Mouse (Mus musculus): Measurements from ENCODE around the gene Pdik1l.
"Not testable (repeated sequence)": the region's sequence is repeated elsewhere in the genome, so short reads cannot be mapped to it uniquely, and the experiment has no call there.

Pdik1l gene

GRCm38 (mm10) chr4:134298626-134299497, 11.2 kb upstream of the Pdik1l start:
- 0 out of 2 replicates have a peak, but pooled peaks have one; percentile 50 for ATAC-seq (ENCODE audit: low TSS enrichment)

DNA sequence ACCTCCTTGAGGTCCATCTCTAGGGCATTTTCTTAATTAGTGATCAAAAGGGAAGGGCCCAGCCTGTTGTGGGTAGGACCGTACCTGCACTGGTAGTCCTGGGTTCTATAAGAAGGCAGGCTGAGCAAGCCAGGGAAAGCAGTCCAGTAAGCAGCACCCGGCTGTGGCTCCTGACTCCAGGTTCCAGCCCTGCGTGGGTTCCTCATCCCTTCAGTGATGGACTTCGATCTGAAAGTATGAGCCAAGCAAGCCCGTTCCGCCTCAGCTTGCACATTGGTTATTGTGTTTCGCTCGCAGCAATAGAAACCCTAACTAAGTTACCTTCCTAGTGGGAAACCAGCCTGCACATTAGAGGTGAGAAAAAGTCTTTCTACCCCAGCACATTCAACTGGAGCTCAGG, 9.7 kb upstream of the Pdik1l start:
- no peak for ATAC-seq (ENCODE audit: low TSS enrichment)

GRCm38 (mm10) chr4:134296523-134296922, 8.8 kb upstream of the Pdik1l start:
- ATAC-seq (ENCODE audit: low TSS enrichment): no peak

DNA sequence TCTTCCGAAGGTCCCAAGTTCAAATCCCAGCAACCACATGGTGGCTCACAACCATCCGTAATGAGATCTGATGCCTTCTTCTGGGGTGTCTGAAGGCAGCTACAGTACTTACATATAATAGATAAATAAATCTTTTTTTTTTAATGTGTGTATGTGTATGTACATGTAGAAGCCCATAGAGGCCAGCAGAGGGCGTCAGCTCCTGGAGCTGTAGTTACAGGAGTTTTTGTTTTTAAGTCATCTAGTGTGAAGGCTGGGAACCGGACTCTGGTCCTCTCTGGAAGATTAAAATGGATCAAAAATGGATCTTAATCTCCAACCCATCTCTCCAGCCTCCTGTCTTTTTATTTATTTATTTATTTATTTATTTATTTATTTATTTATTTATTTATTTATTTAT, 8.4 kb upstream of the Pdik1l start:
- ATAC-seq (ENCODE audit: low TSS enrichment): not testable (repeated sequence)

- ATAC-seq (ENCODE audit: low TSS enrichment): no peak
Measured at GRCm38 (mm10) chr4:134293692-134294163, 6.0 kb upstream of the Pdik1l start.

GRCm38 (mm10) chr4:134293061-134293691, 5.5 kb upstream of the Pdik1l start:
- no peak for ATAC-seq (ENCODE audit: low TSS enrichment)

DNA sequence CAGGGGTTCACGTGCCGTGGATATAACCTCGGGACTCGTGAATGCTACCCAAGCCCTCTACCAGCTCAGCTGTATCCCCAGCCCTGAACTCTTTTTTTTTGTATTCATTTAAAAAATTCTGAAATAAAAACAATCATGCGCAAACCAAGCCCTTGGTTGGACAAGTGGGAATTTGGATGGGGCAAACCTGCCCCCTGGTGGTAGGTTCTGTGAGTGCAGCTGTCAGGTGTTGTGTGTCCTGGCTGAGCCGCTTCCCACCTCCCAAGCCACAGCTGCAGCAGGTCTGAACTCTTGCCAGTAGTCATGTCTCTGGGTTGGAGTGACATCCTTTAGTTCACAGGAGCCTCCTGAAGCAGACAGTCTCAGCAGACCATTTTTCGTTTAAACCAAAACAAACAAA, 4.4 kb upstream of the Pdik1l start:
- no peak for ATAC-seq (ENCODE audit: low TSS enrichment)

- no peak for ATAC-seq (ENCODE audit: low TSS enrichment)
Measured at GRCm38 (mm10) chr4:134288397-134289256, 932 bp upstream of the Pdik1l start.

- peak; percentile 92 for ATAC-seq (ENCODE audit: low TSS enrichment)
Measured at GRCm38 (mm10) chr4:134287168-134287564, 529 bp downstream of the Pdik1l start.

DNA sequence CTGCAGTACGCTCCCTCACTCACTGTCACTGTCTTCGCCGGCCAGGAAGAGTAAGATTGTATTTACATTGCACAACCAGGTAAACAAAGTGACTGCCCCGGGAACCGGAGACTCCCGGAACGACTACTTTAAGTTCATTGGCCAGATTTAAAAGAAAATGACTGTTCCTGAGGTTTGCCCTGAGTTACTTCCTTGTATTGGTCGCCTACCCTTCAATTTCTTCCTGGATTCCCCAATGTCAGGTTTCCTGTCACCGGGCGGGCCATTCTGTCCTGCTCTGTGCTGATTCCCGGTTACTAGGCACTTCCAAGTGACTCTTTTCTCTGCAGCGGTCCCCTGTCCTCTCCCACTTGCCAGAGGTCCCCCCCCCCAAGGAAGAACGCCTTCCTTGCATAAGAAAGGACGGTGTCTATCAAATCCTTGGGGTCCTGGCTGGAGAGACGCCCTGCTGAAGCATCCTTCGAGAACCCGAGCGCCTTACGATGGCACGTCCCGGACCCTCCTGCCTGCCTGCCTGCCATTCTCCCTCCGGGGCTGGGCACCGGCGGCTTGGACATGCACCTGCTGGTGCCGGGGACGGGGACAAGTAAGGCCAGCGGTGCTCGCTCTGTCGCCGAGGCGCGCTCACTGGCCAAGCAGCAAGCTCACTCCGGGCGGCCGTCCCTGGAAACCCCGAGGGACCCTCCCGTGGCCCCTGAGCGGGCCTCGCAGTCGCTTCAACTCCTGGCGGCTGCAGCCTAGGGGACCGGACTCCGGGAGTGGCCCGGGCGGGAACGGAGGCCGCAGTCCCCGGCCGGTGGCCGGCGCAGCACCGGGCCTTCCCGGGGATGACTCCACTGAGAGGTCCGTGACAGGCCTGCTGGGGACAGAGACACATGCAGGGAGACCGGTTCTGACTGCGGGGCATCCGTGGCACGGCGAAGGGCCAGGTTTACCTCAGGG, 1.2 kb downstream of the Pdik1l start:
- peak; percentile 41; the same call in 1 of the 2 replicates for ATAC-seq (ENCODE audit: low TSS enrichment)

DNA sequence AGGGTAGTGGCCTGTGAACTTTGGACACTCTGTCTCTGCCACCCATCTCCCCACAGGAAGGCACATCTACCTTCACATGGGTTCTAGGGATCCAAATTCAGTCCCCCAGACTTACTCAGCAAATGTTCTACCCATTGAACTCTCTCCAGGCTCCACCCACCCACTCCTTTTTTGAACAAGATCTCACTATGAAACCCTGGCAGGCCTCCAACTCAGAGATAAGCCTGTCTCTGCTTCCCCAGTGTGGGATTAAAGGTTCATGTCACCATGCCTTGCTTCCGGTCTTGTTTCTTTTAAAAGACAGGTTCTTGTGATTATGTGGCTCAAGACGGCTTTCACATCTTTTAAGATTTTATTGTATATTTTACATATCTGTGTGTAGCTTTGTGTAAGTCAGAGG, 2.8 kb downstream of the Pdik1l start:
- ATAC-seq (ENCODE audit: low TSS enrichment): no peak

DNA sequence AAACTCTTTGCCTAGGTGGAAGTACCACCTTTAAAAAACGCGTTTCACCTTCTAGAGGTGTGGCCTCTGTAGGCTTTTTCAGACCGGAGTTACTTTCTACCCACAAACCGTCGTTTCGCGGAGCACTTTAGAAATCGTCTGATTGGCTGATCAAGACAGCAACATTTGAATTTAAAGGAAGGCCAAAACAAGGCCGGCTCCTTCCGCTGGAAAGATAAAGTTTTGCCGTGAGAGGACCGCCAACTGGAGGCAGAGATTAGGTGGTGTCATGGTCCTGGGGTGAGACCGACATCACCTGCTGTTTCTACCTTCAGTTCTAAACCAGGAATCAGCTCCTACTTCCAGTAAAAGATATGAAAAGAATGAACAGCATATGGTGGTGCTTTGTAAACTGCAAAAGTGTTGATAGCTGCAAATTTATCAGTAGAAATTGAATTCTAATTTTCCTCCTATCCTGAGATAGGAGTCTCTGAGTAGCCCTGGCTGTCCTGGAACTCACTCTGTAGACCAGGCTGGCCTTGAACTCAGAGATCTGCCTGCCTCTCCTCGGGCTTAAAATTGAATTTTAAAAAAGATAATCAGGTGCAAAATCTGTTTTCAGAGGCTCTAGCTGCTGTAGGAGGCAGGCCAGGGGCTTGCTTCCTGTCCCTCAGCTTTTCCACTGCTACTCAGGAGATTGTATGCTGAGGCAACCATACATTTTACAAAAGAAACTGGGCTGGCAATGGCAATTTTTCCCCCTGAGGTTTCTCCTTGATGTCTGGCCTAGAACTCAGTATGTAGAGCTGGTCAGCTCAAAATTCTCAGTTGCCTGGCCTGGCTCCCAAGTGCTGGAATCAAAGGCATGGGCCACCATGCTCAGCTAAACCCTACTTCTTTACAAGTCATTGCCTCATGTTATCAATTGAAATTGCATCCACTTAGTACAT, 14.0 kb downstream of the Pdik1l start:
- ATAC-seq (ENCODE audit: low TSS enrichment): no peak

DNA sequence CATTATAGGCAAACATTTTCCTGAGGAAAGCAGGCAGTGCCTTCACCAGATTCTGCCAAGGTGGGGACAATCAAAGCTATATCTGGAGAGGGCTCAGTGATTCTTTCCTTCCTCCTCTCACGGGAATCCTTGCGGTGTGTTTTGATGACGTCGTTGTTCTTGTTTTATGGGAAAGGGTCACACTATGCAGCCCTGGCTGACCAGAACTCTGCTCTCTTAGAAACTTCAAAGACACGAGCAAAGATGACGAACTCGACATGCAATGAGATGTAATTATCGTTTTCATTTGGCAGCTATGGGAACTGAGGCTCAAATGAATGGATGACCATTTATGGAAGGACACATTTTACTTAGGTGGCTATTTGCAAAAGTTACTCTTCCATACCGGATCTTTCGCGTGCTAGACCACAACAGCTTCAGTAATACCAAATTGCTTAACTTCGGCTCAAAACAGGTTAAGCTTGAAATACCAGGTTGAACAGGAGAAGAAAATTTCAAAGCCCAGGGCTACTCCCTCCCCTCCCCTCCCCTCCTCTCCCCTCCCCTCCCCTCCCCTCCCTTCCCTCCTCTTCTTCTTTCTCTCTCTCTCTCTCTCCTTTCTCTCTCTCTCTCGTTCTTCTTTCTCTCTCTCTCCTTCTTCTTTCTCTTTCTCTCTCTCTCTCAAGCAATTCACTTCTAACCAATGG, 14.8 kb downstream of the Pdik1l start:
- no peak for ATAC-seq (ENCODE audit: low TSS enrichment)

GRCm38 (mm10) chr4:134271979-134272378, 15.7 kb downstream of the Pdik1l start:
- ATAC-seq (ENCODE audit: low TSS enrichment): no peak

DNA sequence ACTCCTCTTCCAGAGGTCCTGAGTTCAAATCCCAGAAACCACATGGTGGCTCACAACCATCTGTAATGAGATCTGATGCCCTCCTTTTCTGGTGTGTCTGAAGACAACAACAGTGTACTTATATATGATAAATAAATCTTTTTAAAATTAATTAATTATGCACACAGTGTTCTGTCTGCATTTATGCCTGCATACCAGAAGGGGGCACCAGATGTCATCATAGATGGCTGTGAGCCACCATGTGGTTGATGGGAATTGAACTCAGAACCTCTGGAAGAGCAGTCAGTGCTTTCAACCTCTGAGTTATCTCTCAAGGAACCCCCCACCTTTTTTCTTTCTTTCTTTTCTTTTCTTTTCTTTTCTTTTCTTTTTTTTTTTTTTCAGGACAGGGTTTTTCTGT, 18.1 kb downstream of the Pdik1l start:
- ATAC-seq (ENCODE audit: low TSS enrichment): not testable (repeated sequence)

DNA sequence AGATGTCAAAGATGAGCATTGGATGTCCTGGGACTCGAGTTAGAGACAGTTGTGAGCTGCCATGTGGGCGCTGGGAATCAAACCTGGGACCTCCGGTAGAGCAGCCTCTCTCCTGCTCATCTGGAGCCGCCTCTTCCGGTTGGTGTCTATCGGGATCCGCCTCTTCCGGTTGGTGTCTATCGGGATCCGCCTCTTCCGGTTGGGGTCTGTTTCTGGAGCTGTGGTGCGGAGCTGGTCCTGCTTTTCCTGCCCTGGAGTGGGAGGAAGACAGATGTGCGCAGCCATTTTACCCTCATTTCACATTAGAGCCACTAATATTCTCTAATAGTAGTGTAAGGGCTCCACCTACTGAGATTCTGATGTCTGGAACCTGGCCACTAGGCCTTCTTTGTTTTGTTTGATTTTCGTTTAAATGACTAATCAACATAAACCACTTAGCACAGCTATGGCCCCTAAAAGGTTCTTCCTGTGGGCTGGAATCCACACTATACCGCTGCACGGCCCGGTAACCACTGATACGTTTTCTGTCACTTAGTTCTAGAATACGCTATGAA, 19.5 kb downstream of the Pdik1l start:
- no peak for ATAC-seq (ENCODE audit: low TSS enrichment)

GRCm38 (mm10) chr4:134265860-134266585, 21.7 kb downstream of the Pdik1l start:
- ATAC-seq (ENCODE audit: low TSS enrichment): no peak

DNA sequence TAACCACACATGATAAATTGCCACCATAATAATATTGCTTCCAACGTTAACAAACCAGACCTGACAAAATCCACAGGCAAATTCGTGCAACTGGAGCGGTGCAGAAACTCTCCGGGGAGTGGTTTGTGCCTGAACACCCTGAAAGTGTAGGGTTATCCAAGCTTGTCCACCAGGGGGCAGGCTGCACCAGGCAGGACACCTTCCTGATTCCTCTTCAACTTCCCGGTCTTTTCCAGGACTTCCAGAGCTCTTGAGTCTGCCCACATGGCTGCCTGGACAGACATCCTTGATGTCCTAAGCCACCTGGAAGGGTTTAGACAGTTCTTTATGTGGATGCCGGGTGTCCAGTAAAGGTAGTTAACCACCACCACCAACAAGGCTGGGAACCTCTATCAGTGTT, 24.5 kb downstream of the Pdik1l start:
- no peak; the same call in 1 of the 2 replicates for ATAC-seq (ENCODE audit: low TSS enrichment)
